Mouse (Mus musculus) hindbrain, embryonic 15.5 days (tissue): ENCODE data around the gene Bivm. TPM values are rescaled to one million over a fixed set of nuclear protein-coding genes. Genes with fewer than 3 reads are reported as not detected.

Source experiments
- ATAC-seq: fragments of 200-750 bp; cut with Nextera tagmentation; 2 replicates; pipeline ENCODE4 v1.8.0; 2017; ENCODE audit warnings: low read depth, moderate number of reproducible peaks, moderate TSS enrichment; ENCODE audit not compliant: low FRiP score
- H3K27ac ChIP-seq: fragments of 300-500 bp; sonication (generic); replicated peaks from 2 replicates; pipeline ENCODE4 v1.5.1; 2015; ENCODE audit warnings: mild to moderate bottlenecking, inconsistent platforms
- H3K27me3 ChIP-seq: fragments of 300-500 bp; sonication (generic); 2 replicates; pipeline ENCODE4 v1.6.1; 2015; ENCODE audit warnings: control low read depth, inconsistent platforms
- H3K36me3 ChIP-seq: fragments of 300-500 bp; sonication (generic); 2 replicates; pipeline ENCODE4 v1.6.1; 2015; ENCODE audit warnings: control low read depth, inconsistent platforms
- H3K4me1 ChIP-seq: fragments of 300-500 bp; sonication (generic); replicated peaks from 2 replicates; pipeline ENCODE4 v1.6.1; 2015; ENCODE audit warnings: control low read depth, inconsistent platforms
- H3K4me2 ChIP-seq: fragments of 300-500 bp; sonication (generic); 2 replicates; pipeline ENCODE4 v1.6.1; 2015; ENCODE audit warnings: moderate library complexity, mild to moderate bottlenecking, inconsistent platforms
- H3K4me3 ChIP-seq: fragments of 300-500 bp; sonication (generic); 2 replicates; pipeline ENCODE4 v1.5.1; 2015; ENCODE audit warnings: mild to moderate bottlenecking, inconsistent platforms
- H3K9ac ChIP-seq: fragments of 300-500 bp; sonication (generic); 2 replicates; pipeline ENCODE4 v1.6.1; 2015; ENCODE audit warnings: inconsistent platforms
- H3K9me3 ChIP-seq: fragments of 300-500 bp; sonication (generic); 2 replicates; pipeline ENCODE4 v1.6.1; 2016; ENCODE audit warnings: control low read depth, inconsistent platforms
- WGBS: fragments of 180-500 bp; shearing (Covaris S2); methylation state at CpG from one replicate; pipeline ENCODE4 v1.1.7; 2015; 5-methylcytosine and 5-hydroxymethylcytosine counted together
- polyA plus RNA-seq: library from polyadenylated mRNA; unstranded; fragments of >200 nt; fragmentation: Nextera tagmentation; extraction: Ambion mirVana; gene quantifications from 2 replicates; pipeline ENCODE4 v1.2.1, GENCODE M21; 2015

Gene Bivm
- polyA plus RNA-seq, 1 experiment from 2014 or later: 30.4 TPM

- Histone ChIP-seq H3K9me3 (no peaks in the 10 kb centered on the region), H3K36me3 (peaks cover 46% of the 10 kb centered on the region), H3K4me2 (no peak overlapping the region), H3K9ac (no peak overlapping the region), H3K27ac (no peak overlapping the region), H3K4me3 (no peak overlapping the region), H3K27me3 (no peaks in the 10 kb centered on the region), H3K4me1 (peaks cover 9% of the 10 kb centered on the region)
- no peak for ATAC-seq
- 92% methylated on average over 5 of the region's 5 CpGs for WGBS
Measured at GRCm38 (mm10) chr1:44142747-44143146, 24.0 kb downstream of the Bivm start.

DNA sequence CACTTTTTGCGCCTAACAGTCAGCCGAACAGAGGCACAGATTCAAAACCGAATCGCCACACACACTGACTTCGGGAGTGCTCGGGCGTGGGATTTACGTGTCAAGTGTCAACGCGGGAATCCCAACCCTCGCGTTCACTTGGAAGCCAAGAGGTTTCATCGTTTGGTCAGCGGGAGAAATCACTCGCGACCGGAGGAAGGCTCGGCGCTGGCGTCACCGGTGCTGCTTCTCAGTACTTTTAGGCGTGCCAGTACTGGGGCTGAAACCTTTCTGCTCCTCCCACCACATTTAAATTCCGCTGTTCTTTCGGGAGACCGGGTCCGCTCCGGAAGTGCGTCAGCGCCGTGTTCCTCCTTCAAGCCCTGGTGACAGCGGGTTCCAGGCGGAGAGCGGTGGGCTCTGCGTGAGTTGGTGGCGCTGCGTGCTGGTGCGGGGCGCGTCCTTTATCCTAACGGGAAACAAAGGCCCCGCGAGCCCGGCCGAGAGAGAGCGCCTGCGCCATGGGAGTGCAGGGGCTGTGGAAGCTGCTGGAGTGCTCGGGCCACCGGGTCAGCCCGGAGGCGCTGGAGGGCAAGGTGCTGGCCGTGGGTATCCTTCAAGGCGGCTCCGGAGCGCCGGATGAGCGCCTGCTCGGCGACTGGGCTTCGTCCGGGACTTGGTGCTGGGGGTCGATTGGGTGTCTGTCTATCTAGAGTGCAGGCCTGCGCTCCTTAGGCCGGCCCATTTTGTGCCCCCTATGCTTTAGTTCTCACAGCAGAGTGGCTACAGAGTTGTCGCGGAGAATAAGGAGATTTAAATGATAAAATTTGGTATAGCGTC lies 29.0 kb downstream of the Bivm start, which contains the start of gene Ercc5:
Gene Ercc5, plus strand, starts transcription at position 182 of the 819 bp plus-strand sequence.
- H3K4me1 ChIP-seq: peaks cover 19% of the 10 kb centered on the region
- H3K27me3 ChIP-seq: no peaks in the 10 kb centered on the region
- H3K4me2 ChIP-seq: peak within 1 kb of the TSS; percentile 65
- peak within 1 kb of the TSS; percentile 65 for H3K4me3 ChIP-seq
- peak within 1 kb of the TSS; percentile 80 for H3K9ac ChIP-seq
- under 1% methylated on average over 66 of the region's 66 CpGs for WGBS
- ATAC-seq: peak; percentile 98
- H3K36me3 ChIP-seq: peaks cover 12% of the 10 kb centered on the region
- no peaks in the 10 kb centered on the region for H3K9me3 ChIP-seq
- peak within 1 kb of the TSS; percentile 94 for H3K27ac ChIP-seq

- Histone ChIP-seq H3K9ac (peak overlapping the region; percentile 80; the same call in 1 of the 2 replicates), H3K27ac (peak overlapping the region; percentile 94; the same call in 1 of the 2 replicates), H3K4me3 (peak overlapping the region; percentile 65), H3K9me3 (no peaks in the 10 kb centered on the region), H3K27me3 (no peaks in the 10 kb centered on the region), H3K4me2 (peak overlapping the region; percentile 65), H3K4me1 (peaks cover 19% of the 10 kb centered on the region), H3K36me3 (peaks cover 3% of the 10 kb centered on the region)
- no peak for ATAC-seq
- WGBS: 27% methylated on average over 6 of the region's 6 CpGs
Measured at GRCm38 (mm10) chr1:44148706-44149105, 29.9 kb downstream of the Bivm start.

- WGBS: 98% methylated on average over 4 of the region's 4 CpGs
- Histone ChIP-seq H3K36me3 (peaks cover 27% of the 10 kb centered on the region), H3K27me3 (no peaks in the 10 kb centered on the region), H3K9me3 (no peaks in the 10 kb centered on the region), H3K4me1 (no peaks in the 10 kb centered on the region), H3K4me3 (no peak overlapping the region), H3K9ac (no peak overlapping the region), H3K27ac (no peak overlapping the region), H3K4me2 (no peak overlapping the region)
- no peak for ATAC-seq
Measured at GRCm38 (mm10) chr1:44155287-44155686, 36.5 kb downstream of the Bivm start.

GRCm38 (mm10) chr1:44158317-44158716 lies 39.6 kb downstream of the Bivm start:
- 91% methylated on average over 6 of the region's 6 CpGs for WGBS
- no peak overlapping the region for H3K9ac ChIP-seq
- no peaks in the 10 kb centered on the region for H3K9me3 ChIP-seq
- no peak overlapping the region for H3K4me3 ChIP-seq
- H3K36me3 ChIP-seq: peaks cover 55% of the 10 kb centered on the region
- H3K27ac ChIP-seq: no peak overlapping the region
- no peaks in the 10 kb centered on the region for H3K27me3 ChIP-seq
- ATAC-seq: no peak
- H3K4me2 ChIP-seq: no peak overlapping the region
- no peaks in the 10 kb centered on the region for H3K4me1 ChIP-seq

- H3K27ac ChIP-seq: no peak overlapping the region
Measured at GRCm38 (mm10) chr1:44161818-44162217, 43.1 kb downstream of the Bivm start.

GRCm38 (mm10) chr1:44162389-44162788 lies 43.6 kb downstream of the Bivm start:
- 95% methylated on average over 5 of the region's 5 CpGs for WGBS

More at GRCm38 (mm10) chr1:44161818-44162217, 43.1 kb downstream of the Bivm start:
- H3K4me3 ChIP-seq: no peak overlapping the region
- no peaks in the 10 kb centered on the region for H3K27me3 ChIP-seq
- no peak overlapping the region for H3K4me2 ChIP-seq
- WGBS: 97% methylated on average over 6 of the region's 6 CpGs
- H3K36me3 ChIP-seq: peaks cover 83% of the 10 kb centered on the region
- no peak overlapping the region for H3K9ac ChIP-seq
- no peaks in the 10 kb centered on the region for H3K4me1 ChIP-seq
- no peak for ATAC-seq
- H3K9me3 ChIP-seq: no peaks in the 10 kb centered on the region

GRCm38 (mm10) chr1:44167859-44168383 lies 49.2 kb downstream of the Bivm start:
- H3K4me3 ChIP-seq: no peak overlapping the region
- no peak for ATAC-seq
- no peak overlapping the region for H3K9ac ChIP-seq
- H3K27ac ChIP-seq: no peak overlapping the region
- no peaks in the 10 kb centered on the region for H3K27me3 ChIP-seq
- H3K4me1 ChIP-seq: no peaks in the 10 kb centered on the region
- no peak overlapping the region for H3K4me2 ChIP-seq
- no peaks in the 10 kb centered on the region for H3K9me3 ChIP-seq
- WGBS: over 99% methylated on average over 3 of the region's 3 CpGs
- peaks cover 82% of the 10 kb centered on the region for H3K36me3 ChIP-seq

More at GRCm38 (mm10) chr1:44162389-44162788, 43.6 kb downstream of the Bivm start:
- Histone ChIP-seq H3K36me3 (peaks cover 89% of the 10 kb centered on the region), H3K9ac (no peak overlapping the region), H3K4me1 (no peaks in the 10 kb centered on the region), H3K4me3 (no peak overlapping the region), H3K4me2 (no peak overlapping the region), H3K9me3 (no peaks in the 10 kb centered on the region), H3K27me3 (no peaks in the 10 kb centered on the region), H3K27ac (no peak overlapping the region)
- ATAC-seq: no peak

DNA sequence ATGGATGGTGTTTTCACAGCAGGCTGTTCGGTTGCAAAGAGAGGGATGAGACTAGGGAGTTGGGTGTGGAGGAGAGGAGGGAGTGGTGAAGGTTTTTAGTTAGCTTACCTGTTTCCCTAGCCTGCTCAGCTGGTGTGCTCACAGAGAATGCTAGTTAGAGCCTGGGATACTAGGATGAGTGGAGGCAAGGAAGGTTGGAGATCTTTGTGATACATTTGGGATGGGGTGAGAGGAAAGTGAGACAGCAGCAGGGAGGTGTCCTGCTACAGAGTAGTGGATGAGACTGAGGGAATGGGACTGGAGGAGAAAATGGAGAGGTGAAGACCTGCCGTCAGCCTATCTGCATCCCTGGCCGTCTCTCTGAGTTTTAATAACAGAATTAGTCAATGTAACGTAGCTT lies 53.9 kb downstream of the Bivm start:
- no peaks in the 10 kb centered on the region for H3K27me3 ChIP-seq
- H3K4me3 ChIP-seq: no peak overlapping the region
- 96% methylated on average over 4 of the region's 4 CpGs for WGBS
- H3K36me3 ChIP-seq: peaks cover 84% of the 10 kb centered on the region
- H3K9ac ChIP-seq: no peak overlapping the region
- H3K4me1 ChIP-seq: no peaks in the 10 kb centered on the region
- H3K27ac ChIP-seq: no peak overlapping the region
- H3K9me3 ChIP-seq: no peaks in the 10 kb centered on the region
- ATAC-seq: no peak
- no peak overlapping the region for H3K4me2 ChIP-seq

DNA sequence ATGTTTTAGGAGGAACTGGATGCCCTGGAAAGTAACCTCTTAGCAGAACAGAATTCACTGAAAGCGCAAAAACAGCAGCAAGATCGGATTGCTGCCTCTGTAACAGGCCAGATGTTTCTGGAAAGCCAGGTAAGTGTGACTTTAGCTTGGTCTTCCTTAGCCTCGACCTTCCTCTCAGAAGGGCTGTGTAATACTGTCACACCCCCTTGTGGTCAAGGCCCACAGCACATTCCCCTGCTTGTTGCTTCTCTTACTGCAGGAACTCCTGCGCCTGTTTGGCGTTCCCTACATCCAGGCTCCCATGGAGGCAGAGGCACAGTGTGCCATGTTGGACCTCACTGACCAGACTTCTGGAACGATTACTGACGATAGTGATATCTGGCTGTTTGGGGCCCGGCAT lies 55.1 kb downstream of the Bivm start:
- Histone ChIP-seq H3K27me3 (no peaks in the 10 kb centered on the region), H3K4me1 (no peaks in the 10 kb centered on the region), H3K36me3 (peaks cover 84% of the 10 kb centered on the region), H3K4me3 (no peak overlapping the region), H3K9me3 (no peaks in the 10 kb centered on the region), H3K27ac (no peak overlapping the region), H3K9ac (no peak overlapping the region), H3K4me2 (no peak overlapping the region)
- ATAC-seq: no peak
- 88% methylated on average over 8 of the region's 8 CpGs for WGBS

DNA sequence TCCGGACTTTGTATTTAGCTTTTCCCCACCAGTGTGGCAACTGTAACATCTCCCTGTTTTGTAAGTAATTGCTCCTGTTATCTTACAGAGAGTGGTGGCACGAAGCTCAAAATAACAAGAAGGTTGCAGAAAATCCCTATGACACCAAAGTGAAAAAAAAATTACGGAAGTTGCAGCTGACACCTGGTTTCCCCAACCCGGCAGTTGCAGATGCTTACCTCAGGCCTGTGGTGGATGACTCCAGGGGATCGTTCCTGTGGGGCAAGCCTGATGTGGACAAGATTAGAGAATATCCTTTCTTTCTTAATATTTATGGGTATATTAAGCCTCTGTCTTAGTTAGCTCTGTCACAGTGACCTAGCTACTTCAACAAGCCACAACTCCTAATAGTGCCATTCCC lies 59.3 kb downstream of the Bivm start:
- H3K9ac ChIP-seq: no peak overlapping the region
- H3K27me3 ChIP-seq: no peaks in the 10 kb centered on the region
- H3K9me3 ChIP-seq: no peaks in the 10 kb centered on the region
- WGBS: 95% methylated on average over 5 of the region's 5 CpGs
- no peaks in the 10 kb centered on the region for H3K4me1 ChIP-seq
- no peak overlapping the region for H3K4me3 ChIP-seq
- no peak overlapping the region for H3K4me2 ChIP-seq
- peaks cover 78% of the 10 kb centered on the region for H3K36me3 ChIP-seq
- no peak for ATAC-seq
- no peak overlapping the region for H3K27ac ChIP-seq

GRCm38 (mm10) chr1:44186396-44186795 lies 67.6 kb downstream of the Bivm start:
- Histone ChIP-seq H3K4me3 (no peak overlapping the region), H3K9ac (no peak overlapping the region), H3K9me3 (no peaks in the 10 kb centered on the region), H3K4me2 (no peak overlapping the region), H3K36me3 (peaks cover 11% of the 10 kb centered on the region; the same call in 1 of the 2 replicates), H3K4me1 (no peaks in the 10 kb centered on the region), H3K27ac (no peak overlapping the region), H3K27me3 (no peaks in the 10 kb centered on the region)
- ATAC-seq: 0 out of 2 replicates have a peak, but pooled peaks have one; percentile 15
